Mouse (Mus musculus): ENCODE measurements around the gene Atic. TPM values are rescaled to one million over a fixed set of nuclear protein-coding genes. Genes with fewer than 3 reads are reported as not detected.

Gene Atic
- polyA plus RNA-seq, 1 experiment from 2014 or later = 31.8 TPM

GRCm38 (mm10) chr1:71576837-71577236 is 19.9 kb downstream of the Atic start:
- H3K27ac ChIP-seq (replicated peaks in 1 of 2; ENCODE audit: control insufficient read depth in 1 of 2, insufficient read depth in 1 of 2, low read depth in 2 of 2, low read length in 2 of 2) = no peak overlapping the region
- no peak for ATAC-seq (ENCODE audit: insufficient number of reproducible peaks, insufficient read depth, low FRiP score, low read depth)
- H3K4me1 ChIP-seq (ENCODE audit: control insufficient read depth in 2 of 2, insufficient read depth in 2 of 2, low read length in 2 of 2) = no peaks in the 10 kb centered on the region
- H3K36me3 ChIP-seq (ENCODE audit: control insufficient read depth, insufficient read depth, low read length) = peaks cover 89% of the 10 kb centered on the region
- no peaks in the 10 kb centered on the region for H3K9me3 ChIP-seq (ENCODE audit: control insufficient read depth, low read length)
- 87% methylated on average over 6 of the region's 6 CpGs for WGBS
- H3K9ac ChIP-seq (ENCODE audit: low read length) = no peak overlapping the region
- no peaks in the 10 kb centered on the region for H3K27me3 ChIP-seq (ENCODE audit: control insufficient read depth, insufficient read depth, low read length)
- no peak overlapping the region for H3K4me3 ChIP-seq (ENCODE audit: control insufficient read depth in 1 of 2, insufficient read depth in 1 of 2, low read depth in 1 of 2, low read length in 2 of 2)
- H3K4me2 ChIP-seq (ENCODE audit: low read length) = no peak overlapping the region

GRCm38 (mm10) chr1:71579526-71579925 is 22.6 kb downstream of the Atic start:
- Histone ChIP-seq H3K36me3 (ENCODE audit: control insufficient read depth, insufficient read depth, low read length) (peaks cover 67% of the 10 kb centered on the region), H3K9ac (ENCODE audit: low read length) (no peak overlapping the region), H3K4me1 (ENCODE audit: control insufficient read depth in 2 of 2, insufficient read depth in 2 of 2, low read length in 2 of 2) (no peaks in the 10 kb centered on the region), H3K9me3 (ENCODE audit: control insufficient read depth, low read length) (no peaks in the 10 kb centered on the region), H3K4me2 (ENCODE audit: low read length) (no peak overlapping the region), H3K27ac (replicated peaks in 1 of 2; ENCODE audit: control insufficient read depth in 1 of 2, insufficient read depth in 1 of 2, low read depth in 2 of 2, low read length in 2 of 2) (no peak overlapping the region), H3K27me3 (ENCODE audit: control insufficient read depth, insufficient read depth, low read length) (no peaks in the 10 kb centered on the region), H3K4me3 (ENCODE audit: control insufficient read depth in 1 of 2, insufficient read depth in 1 of 2, low read depth in 1 of 2, low read length in 2 of 2) (no peak overlapping the region)
- no peak for ATAC-seq (ENCODE audit: insufficient number of reproducible peaks, insufficient read depth, low FRiP score, low read depth)
- WGBS = 82% methylated on average over 4 of the region's 4 CpGs

DNA sequence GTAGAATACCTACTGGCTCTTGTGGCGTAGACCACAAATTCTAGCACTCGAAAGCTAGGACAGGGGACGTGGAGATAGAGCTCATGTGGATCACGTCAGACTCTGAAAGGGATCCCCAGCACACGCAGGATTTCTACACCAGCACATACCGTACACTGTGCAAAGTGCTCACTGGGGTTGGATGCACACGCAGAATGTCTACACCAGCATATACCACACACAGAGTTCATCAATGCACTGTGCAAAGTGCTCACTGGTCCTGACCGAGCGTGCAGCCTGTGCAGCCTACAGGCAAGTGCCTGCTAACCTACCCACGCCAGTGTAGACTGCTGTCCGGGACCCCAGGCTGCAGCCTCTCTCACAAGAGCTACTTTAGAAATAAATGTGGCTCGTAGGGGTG is 23.5 kb downstream of the Atic start:
- Histone ChIP-seq H3K36me3 (ENCODE audit: control insufficient read depth, insufficient read depth, low read length) (peaks cover 67% of the 10 kb centered on the region), H3K27me3 (ENCODE audit: control insufficient read depth, insufficient read depth, low read length) (no peaks in the 10 kb centered on the region), H3K9ac (ENCODE audit: low read length) (no peak overlapping the region), H3K4me2 (ENCODE audit: low read length) (no peak overlapping the region), H3K9me3 (ENCODE audit: control insufficient read depth, low read length) (no peaks in the 10 kb centered on the region), H3K4me1 (ENCODE audit: control insufficient read depth in 2 of 2, insufficient read depth in 2 of 2, low read length in 2 of 2) (no peaks in the 10 kb centered on the region), H3K4me3 (ENCODE audit: control insufficient read depth in 1 of 2, insufficient read depth in 1 of 2, low read depth in 1 of 2, low read length in 2 of 2) (no peak overlapping the region), H3K27ac (replicated peaks in 1 of 2; ENCODE audit: control insufficient read depth in 1 of 2, insufficient read depth in 1 of 2, low read depth in 2 of 2, low read length in 2 of 2) (no peak overlapping the region)
- ATAC-seq (ENCODE audit: insufficient number of reproducible peaks, insufficient read depth, low FRiP score, low read depth) = no peak
- WGBS = 92% methylated on average over 12 of the region's 12 CpGs

GRCm38 (mm10) chr1:71583302-71583701 is 26.4 kb downstream of the Atic start:
- 90% methylated on average over 8 of the region's 8 CpGs for WGBS
- H3K27ac ChIP-seq (replicated peaks in 1 of 2; ENCODE audit: control insufficient read depth in 1 of 2, insufficient read depth in 1 of 2, low read depth in 2 of 2, low read length in 2 of 2) = no peak overlapping the region
- no peaks in the 10 kb centered on the region for H3K4me1 ChIP-seq (ENCODE audit: control insufficient read depth in 2 of 2, insufficient read depth in 2 of 2, low read length in 2 of 2)
- H3K36me3 ChIP-seq (ENCODE audit: control insufficient read depth, insufficient read depth, low read length) = peaks cover 67% of the 10 kb centered on the region
- H3K9me3 ChIP-seq (ENCODE audit: control insufficient read depth, low read length) = no peaks in the 10 kb centered on the region
- no peak for ATAC-seq (ENCODE audit: insufficient number of reproducible peaks, insufficient read depth, low FRiP score, low read depth)
- H3K27me3 ChIP-seq (ENCODE audit: control insufficient read depth, insufficient read depth, low read length) = no peaks in the 10 kb centered on the region
- no peak overlapping the region for H3K4me2 ChIP-seq (ENCODE audit: low read length)
- H3K9ac ChIP-seq (ENCODE audit: low read length) = no peak overlapping the region
- H3K4me3 ChIP-seq (ENCODE audit: control insufficient read depth in 1 of 2, insufficient read depth in 1 of 2, low read depth in 1 of 2, low read length in 2 of 2) = no peak overlapping the region

GRCm38 (mm10) chr1:71583900-71584299 is 26.9 kb downstream of the Atic start:
- no peak overlapping the region for H3K9ac ChIP-seq (ENCODE audit: low read length)
- ATAC-seq (ENCODE audit: insufficient number of reproducible peaks, insufficient read depth, low FRiP score, low read depth) = no peak
- no peaks in the 10 kb centered on the region for H3K4me1 ChIP-seq (ENCODE audit: control insufficient read depth in 2 of 2, insufficient read depth in 2 of 2, low read length in 2 of 2)
- H3K4me3 ChIP-seq (ENCODE audit: control insufficient read depth in 1 of 2, insufficient read depth in 1 of 2, low read depth in 1 of 2, low read length in 2 of 2) = no peak overlapping the region
- no peaks in the 10 kb centered on the region for H3K9me3 ChIP-seq (ENCODE audit: control insufficient read depth, low read length)
- H3K4me2 ChIP-seq (ENCODE audit: low read length) = no peak overlapping the region
- no peak overlapping the region for H3K27ac ChIP-seq (replicated peaks in 1 of 2; ENCODE audit: control insufficient read depth in 1 of 2, insufficient read depth in 1 of 2, low read depth in 2 of 2, low read length in 2 of 2)
- 78% methylated on average over 7 of the region's 7 CpGs for WGBS
- H3K27me3 ChIP-seq (ENCODE audit: control insufficient read depth, insufficient read depth, low read length) = no peaks in the 10 kb centered on the region
- peaks cover 67% of the 10 kb centered on the region for H3K36me3 ChIP-seq (ENCODE audit: control insufficient read depth, insufficient read depth, low read length)

DNA sequence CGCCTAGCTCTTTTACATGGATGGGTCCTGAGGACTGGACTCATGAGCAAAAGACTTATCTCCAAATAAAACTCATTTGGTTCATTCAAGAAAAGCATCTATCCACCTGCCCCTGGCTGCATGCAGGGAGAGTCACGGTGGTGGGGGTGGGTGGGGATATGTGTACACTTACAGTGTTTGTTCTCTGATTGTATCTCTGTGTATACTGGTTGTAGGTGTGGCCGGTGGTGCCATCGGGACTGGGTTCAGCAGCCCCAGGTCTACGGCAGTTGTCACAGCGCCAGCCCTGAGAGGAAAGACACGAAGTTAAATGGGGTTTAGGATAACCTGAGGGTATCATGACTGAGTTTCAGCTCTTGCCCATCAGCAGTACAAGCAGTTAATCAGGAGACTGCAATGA is 29.7 kb downstream of the Atic start:
- ATAC-seq (ENCODE audit: insufficient number of reproducible peaks, insufficient read depth, low FRiP score, low read depth) = no peak
- Histone ChIP-seq H3K4me2 (ENCODE audit: low read length) (no peak overlapping the region), H3K4me3 (ENCODE audit: control insufficient read depth in 1 of 2, insufficient read depth in 1 of 2, low read depth in 1 of 2, low read length in 2 of 2) (no peak overlapping the region), H3K9ac (ENCODE audit: low read length) (no peak overlapping the region), H3K27ac (replicated peaks in 1 of 2; ENCODE audit: control insufficient read depth in 1 of 2, insufficient read depth in 1 of 2, low read depth in 2 of 2, low read length in 2 of 2) (no peak overlapping the region), H3K36me3 (ENCODE audit: control insufficient read depth, insufficient read depth, low read length) (peaks cover 74% of the 10 kb centered on the region), H3K9me3 (ENCODE audit: control insufficient read depth, low read length) (no peaks in the 10 kb centered on the region), H3K4me1 (ENCODE audit: control insufficient read depth in 2 of 2, insufficient read depth in 2 of 2, low read length in 2 of 2) (no peaks in the 10 kb centered on the region), H3K27me3 (ENCODE audit: control insufficient read depth, insufficient read depth, low read length) (no peaks in the 10 kb centered on the region)
- WGBS = 91% methylated on average over 7 of the region's 7 CpGs

DNA sequence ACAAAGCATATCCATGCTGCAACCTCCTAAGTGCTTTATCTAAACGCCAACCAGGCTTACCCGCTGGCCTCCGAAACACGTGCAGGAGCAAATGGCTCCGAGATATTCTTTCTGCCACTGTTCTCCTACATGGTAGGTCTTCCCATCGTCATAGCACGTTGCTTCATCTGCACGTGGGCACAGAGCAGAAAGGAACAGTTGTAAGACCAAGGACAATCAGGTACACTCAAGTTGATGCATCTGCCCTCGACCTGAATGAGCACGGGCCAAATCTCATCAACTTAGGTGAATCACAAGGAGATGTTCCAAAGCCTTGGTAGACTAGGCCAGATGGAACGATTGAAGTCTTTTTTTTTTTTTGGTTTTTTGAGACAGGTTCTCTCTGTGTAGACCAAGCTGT is 33.1 kb downstream of the Atic start:
- H3K4me2 ChIP-seq (ENCODE audit: low read length) = no peak overlapping the region
- H3K27ac ChIP-seq (replicated peaks in 1 of 2; ENCODE audit: control insufficient read depth in 1 of 2, insufficient read depth in 1 of 2, low read depth in 2 of 2, low read length in 2 of 2) = no peak overlapping the region
- no peaks in the 10 kb centered on the region for H3K4me1 ChIP-seq (ENCODE audit: control insufficient read depth in 2 of 2, insufficient read depth in 2 of 2, low read length in 2 of 2)
- no peaks in the 10 kb centered on the region for H3K27me3 ChIP-seq (ENCODE audit: control insufficient read depth, insufficient read depth, low read length)
- H3K4me3 ChIP-seq (ENCODE audit: control insufficient read depth in 1 of 2, insufficient read depth in 1 of 2, low read depth in 1 of 2, low read length in 2 of 2) = no peak overlapping the region
- H3K9ac ChIP-seq (ENCODE audit: low read length) = no peak overlapping the region
- WGBS = 96% methylated on average over 11 of the region's 11 CpGs
- H3K9me3 ChIP-seq (ENCODE audit: control insufficient read depth, low read length) = no peaks in the 10 kb centered on the region
- ATAC-seq (ENCODE audit: insufficient number of reproducible peaks, insufficient read depth, low FRiP score, low read depth) = no peak
- peaks cover 98% of the 10 kb centered on the region for H3K36me3 ChIP-seq (ENCODE audit: control insufficient read depth, insufficient read depth, low read length)

DNA sequence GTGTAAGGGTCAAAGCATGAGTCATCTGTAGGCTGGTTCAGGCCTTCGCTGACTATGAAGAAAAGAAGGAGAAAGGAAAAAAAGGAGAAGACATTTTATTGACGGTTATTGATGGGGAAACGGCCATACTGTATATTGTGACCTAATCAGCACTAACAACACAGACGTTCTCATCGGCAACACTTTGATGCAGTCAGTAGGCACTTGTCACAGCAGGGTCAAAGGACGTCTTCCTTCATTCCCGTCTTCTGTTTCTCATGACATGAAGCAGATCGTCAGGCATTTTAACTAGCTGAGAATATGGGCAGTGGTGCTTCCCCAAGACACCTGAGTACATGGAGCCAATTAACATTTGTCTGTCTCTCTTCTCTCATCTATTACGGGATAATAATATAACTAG is 36.2 kb downstream of the Atic start:
- H3K27ac ChIP-seq (replicated peaks in 1 of 2; ENCODE audit: control insufficient read depth in 1 of 2, insufficient read depth in 1 of 2, low read depth in 2 of 2, low read length in 2 of 2) = no peak overlapping the region
- no peak overlapping the region for H3K9ac ChIP-seq (ENCODE audit: low read length)
- no peaks in the 10 kb centered on the region for H3K9me3 ChIP-seq (ENCODE audit: control insufficient read depth, low read length)
- ATAC-seq (ENCODE audit: insufficient number of reproducible peaks, insufficient read depth, low FRiP score, low read depth) = no peak
- no peaks in the 10 kb centered on the region for H3K4me1 ChIP-seq (ENCODE audit: control insufficient read depth in 2 of 2, insufficient read depth in 2 of 2, low read length in 2 of 2)
- H3K4me2 ChIP-seq (ENCODE audit: low read length) = no peak overlapping the region
- peaks cover 98% of the 10 kb centered on the region for H3K36me3 ChIP-seq (ENCODE audit: control insufficient read depth, insufficient read depth, low read length)
- no peaks in the 10 kb centered on the region for H3K27me3 ChIP-seq (ENCODE audit: control insufficient read depth, insufficient read depth, low read length)
- WGBS = 90% methylated on average over 9 of the region's 9 CpGs
- no peak overlapping the region for H3K4me3 ChIP-seq (ENCODE audit: control insufficient read depth in 1 of 2, insufficient read depth in 1 of 2, low read depth in 1 of 2, low read length in 2 of 2)

All from heart, embryonic 14.5 days (tissue).